Mouse (Mus musculus) stomach, embryonic 14.5 days (tissue): Measurements from ENCODE around the gene Nek6. TPM values are rescaled to one million over a fixed set of nuclear protein-coding genes. Genes with fewer than 3 reads are reported as not detected.

Source experiments
- ATAC-seq: fragments of 200-750 bp; cut with Nextera tagmentation; 2 replicates; pipeline ENCODE4 v1.8.0; 2017; ENCODE audit warnings: low read depth, moderate TSS enrichment; ENCODE audit not compliant: insufficient number of reproducible peaks, insufficient read depth, low FRiP score
- H3K27ac ChIP-seq: fragments of 300-500 bp; sonication (generic); 2 replicates; pipeline ENCODE4 v1.5.1; 2014; ENCODE audit warnings: mild to moderate bottlenecking, low read length, moderate library complexity, mixed read lengths
- H3K27me3 ChIP-seq: fragments of 300-500 bp; sonication (generic); 2 replicates; pipeline ENCODE4 v1.6.1; 2014; ENCODE audit warnings: low read length, control low read depth, mixed read lengths; ENCODE audit not compliant: control insufficient read depth, insufficient read depth
- H3K36me3 ChIP-seq: fragments of 300-500 bp; sonication (generic); 2 replicates; pipeline ENCODE4 v1.6.1; 2014; ENCODE audit warnings: mild to moderate bottlenecking, control low read depth, low read length, moderate library complexity, mixed read lengths; ENCODE audit not compliant: control insufficient read depth, insufficient read depth
- H3K4me1 ChIP-seq: fragments of 300-500 bp; sonication (generic); 2 replicates; pipeline ENCODE4 v1.6.1; 2014; ENCODE audit warnings: low read length, control low read depth, mixed read lengths; ENCODE audit not compliant: control insufficient read depth, insufficient read depth
- H3K4me2 ChIP-seq: fragments of 300-500 bp; sonication (generic); replicated peaks from 2 replicates; pipeline ENCODE4 v1.6.1; 2014; ENCODE audit warnings: low read depth, low read length, control low read depth
- H3K4me3 ChIP-seq: fragments of 300-500 bp; sonication (generic); 2 replicates; pipeline ENCODE4 v1.5.1; 2014; ENCODE audit warnings: low read depth, low read length, control low read depth
- H3K9ac ChIP-seq: fragments of 300-500 bp; sonication (generic); replicated peaks from 2 replicates; pipeline ENCODE4 v1.6.1; 2014; ENCODE audit warnings: low read depth, mild to moderate bottlenecking, control low read depth, low read length, moderate library complexity, mixed read lengths
- H3K9me3 ChIP-seq: fragments of 300-500 bp; sonication (generic); 2 replicates; pipeline ENCODE4 v1.6.1; 2016; ENCODE audit warnings: low read depth, low read length, control low read depth; ENCODE audit not compliant: control insufficient read depth
- WGBS: fragments of 180-500 bp; shearing (Covaris S2); extraction: QIAGEN DNeasy Blood & Tissue Kit; methylation state at CpG from one replicate; pipeline ENCODE4 v1.1.7; 2014; 5-methylcytosine and 5-hydroxymethylcytosine counted together
- polyA plus RNA-seq: library from polyadenylated mRNA; unstranded; fragments of >200 nt; fragmentation: Nextera tagmentation; extraction: Ambion mirVana; gene quantifications from 2 replicates; pipeline ENCODE4 v1.2.1, GENCODE M21; 2014

Nek6 gene
- 132 and 136 TPM in 2 replicates for polyA plus RNA-seq

- under 1% methylated on average over 90 of the region's 90 CpGs for WGBS
- Histone ChIP-seq H3K36me3 (no peaks in the 10 kb centered on the region), H3K27ac (peak within 1 kb of the TSS; percentile 97), H3K27me3 (no peaks in the 10 kb centered on the region), H3K4me1 (peaks cover 35% of the 10 kb centered on the region), H3K4me2 (peak within 1 kb of the TSS; percentile 76), H3K4me3 (peak within 1 kb of the TSS; percentile 71), H3K9ac (peak within 1 kb of the TSS; percentile 91), H3K9me3 (no peaks in the 10 kb centered on the region)
- peak; percentile 76; the same call in 1 of the 2 replicates for ATAC-seq
Measured at GRCm38 (mm10) chr2:38511487-38512307, at the start of gene Nek6. Nek6 (plus strand) TSS chr2:38511643.

- no peaks in the 10 kb centered on the region for H3K27me3 ChIP-seq
- no peak overlapping the region for H3K27ac ChIP-seq
- no peak overlapping the region for H3K4me2 ChIP-seq
- peaks cover 5% of the 10 kb centered on the region; the same call in 1 of the 2 replicates for H3K4me1 ChIP-seq
- H3K36me3 ChIP-seq = no peaks in the 10 kb centered on the region
- 66% methylated on average over 3 of the region's 3 CpGs for WGBS
- H3K4me3 ChIP-seq = no peak overlapping the region
- no peaks in the 10 kb centered on the region for H3K9me3 ChIP-seq
- no peak overlapping the region for H3K9ac ChIP-seq
- ATAC-seq = no peak
Measured at GRCm38 (mm10) chr2:38462323-38462722, 49.1 kb upstream of the Nek6 start.

GRCm38 (mm10) chr2:38468845-38469244 lies 42.6 kb upstream of the Nek6 start:
- 78% methylated on average over 4 of the region's 4 CpGs for WGBS
- ATAC-seq = no peak

GRCm38 (mm10) chr2:38471745-38472144 lies 39.7 kb upstream of the Nek6 start:
- no peaks in the 10 kb centered on the region for H3K27me3 ChIP-seq
- no peaks in the 10 kb centered on the region for H3K36me3 ChIP-seq
- no peak overlapping the region for H3K9ac ChIP-seq
- 79% methylated on average over 5 of the region's 5 CpGs for WGBS
- ATAC-seq = no peak
- H3K9me3 ChIP-seq = no peaks in the 10 kb centered on the region
- no peak overlapping the region for H3K4me3 ChIP-seq
- no peak overlapping the region for H3K4me2 ChIP-seq
- H3K4me1 ChIP-seq = no peaks in the 10 kb centered on the region
- no peak overlapping the region for H3K27ac ChIP-seq

More at GRCm38 (mm10) chr2:38468845-38469244, 42.6 kb upstream of the Nek6 start:
- Histone ChIP-seq H3K36me3 (no peaks in the 10 kb centered on the region), H3K27me3 (no peaks in the 10 kb centered on the region), H3K4me2 (no peak overlapping the region), H3K9me3 (no peaks in the 10 kb centered on the region), H3K4me1 (no peaks in the 10 kb centered on the region), H3K9ac (no peak overlapping the region), H3K4me3 (no peak overlapping the region), H3K27ac (no peak overlapping the region)

- no peak for ATAC-seq
- H3K36me3 ChIP-seq = no peaks in the 10 kb centered on the region
- H3K4me3 ChIP-seq = no peak overlapping the region
- H3K27me3 ChIP-seq = no peaks in the 10 kb centered on the region
- 0 out of 2 replicates have a peak, but pooled peaks cover 2% of the 10 kb centered on the region for H3K4me1 ChIP-seq
- no peaks in the 10 kb centered on the region for H3K9me3 ChIP-seq
- H3K4me2 ChIP-seq = no peak overlapping the region
- H3K27ac ChIP-seq = no peak overlapping the region
- no peak overlapping the region for H3K9ac ChIP-seq
Measured at GRCm38 (mm10) chr2:38472829-38473228, 38.6 kb upstream of the Nek6 start.

GRCm38 (mm10) chr2:38476871-38477496 lies 34.5 kb upstream of the Nek6 start:
- H3K4me3 ChIP-seq = no peak overlapping the region
- no peak overlapping the region for H3K9ac ChIP-seq
- no peak for ATAC-seq
- H3K27ac ChIP-seq = no peak overlapping the region
- H3K36me3 ChIP-seq = no peaks in the 10 kb centered on the region
- no peak overlapping the region for H3K4me2 ChIP-seq
- H3K9me3 ChIP-seq = no peaks in the 10 kb centered on the region
- 76% methylated on average over 9 of the region's 9 CpGs for WGBS
- H3K4me1 ChIP-seq = 0 out of 2 replicates have a peak, but pooled peaks cover 2% of the 10 kb centered on the region
- H3K27me3 ChIP-seq = no peaks in the 10 kb centered on the region

- Histone ChIP-seq H3K27ac (no peak overlapping the region), H3K36me3 (no peaks in the 10 kb centered on the region), H3K4me2 (no peak overlapping the region), H3K27me3 (no peaks in the 10 kb centered on the region), H3K9me3 (no peaks in the 10 kb centered on the region), H3K4me1 (0 out of 2 replicates have a peak, but pooled peaks cover 2% of the 10 kb centered on the region), H3K4me3 (no peak overlapping the region), H3K9ac (no peak overlapping the region)
- ATAC-seq = no peak
- WGBS = 83% methylated on average over 9 of the region's 9 CpGs
Measured at GRCm38 (mm10) chr2:38477497-38477873, 34.0 kb upstream of the Nek6 start.

- no peak overlapping the region for H3K27ac ChIP-seq
- 0 out of 2 replicates have a peak, but pooled peaks cover 2% of the 10 kb centered on the region for H3K4me1 ChIP-seq
- no peaks in the 10 kb centered on the region for H3K9me3 ChIP-seq
- no peak for ATAC-seq
- H3K4me3 ChIP-seq = no peak overlapping the region
- H3K36me3 ChIP-seq = no peaks in the 10 kb centered on the region
- 91% methylated on average over 4 of the region's 4 CpGs for WGBS
- no peaks in the 10 kb centered on the region for H3K27me3 ChIP-seq
- H3K9ac ChIP-seq = no peak overlapping the region
- H3K4me2 ChIP-seq = no peak overlapping the region
Measured at GRCm38 (mm10) chr2:38478683-38479082, 32.8 kb upstream of the Nek6 start.
